Mouse (Mus musculus) cerebellum, adult 11-12 months (tissue): ENCODE measurements around the gene Ptgfrn.
A peak's percentile ranks its signal among the peaks of the same experiment; 100 is the strongest.

ENCODE experiments used
- DNase-seq: peaks from one replicate; pipeline ENCODE4 v3.0.0; 2022

Ptgfrn gene

DNA sequence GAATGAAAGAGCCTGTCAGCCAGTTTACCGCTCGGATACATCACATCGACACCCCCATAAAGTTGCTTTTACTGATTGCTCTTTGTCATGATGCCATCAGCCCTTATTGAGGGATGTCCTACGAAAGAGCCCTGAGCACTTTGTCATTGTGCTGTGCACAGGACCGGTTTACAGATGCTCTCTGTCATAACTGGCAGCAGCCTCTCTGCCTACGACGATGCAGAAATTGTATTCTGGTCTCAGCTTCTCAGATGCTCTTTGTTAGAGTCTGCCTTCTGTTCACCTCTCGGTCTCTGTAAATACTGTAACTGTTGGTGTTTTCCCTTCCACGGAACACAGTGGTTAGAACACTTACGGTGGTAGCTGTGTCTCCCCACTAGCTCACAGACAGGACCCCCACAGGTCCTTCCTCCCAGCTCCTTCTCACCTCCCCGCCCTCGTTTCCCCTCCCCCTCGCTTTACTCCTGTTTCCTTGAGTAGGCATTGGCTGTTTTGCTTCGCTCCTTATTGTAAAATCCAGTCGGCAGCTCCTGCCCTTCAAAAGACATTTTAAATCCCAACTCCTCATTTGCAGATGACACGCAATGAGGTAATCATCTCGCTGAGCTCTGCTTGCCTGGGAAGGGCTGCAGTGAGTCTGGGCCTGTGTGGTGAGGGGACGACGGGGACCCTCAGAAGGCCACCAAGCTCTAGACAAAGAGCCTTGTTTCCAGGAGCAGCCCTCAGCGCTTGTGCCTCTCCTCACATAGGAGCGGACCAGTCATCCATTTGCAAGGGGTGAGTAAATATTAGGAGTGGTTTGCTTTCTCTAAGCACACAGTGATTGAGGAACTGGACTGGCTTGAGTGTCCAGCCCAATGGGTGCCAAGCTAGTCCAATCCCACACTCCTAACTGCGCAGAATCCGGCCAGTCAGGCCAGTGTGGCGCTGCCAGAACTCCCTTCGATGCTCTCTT lies 6.6 kb upstream of the Ptgfrn start:
- no peak for DNase-seq

DNA sequence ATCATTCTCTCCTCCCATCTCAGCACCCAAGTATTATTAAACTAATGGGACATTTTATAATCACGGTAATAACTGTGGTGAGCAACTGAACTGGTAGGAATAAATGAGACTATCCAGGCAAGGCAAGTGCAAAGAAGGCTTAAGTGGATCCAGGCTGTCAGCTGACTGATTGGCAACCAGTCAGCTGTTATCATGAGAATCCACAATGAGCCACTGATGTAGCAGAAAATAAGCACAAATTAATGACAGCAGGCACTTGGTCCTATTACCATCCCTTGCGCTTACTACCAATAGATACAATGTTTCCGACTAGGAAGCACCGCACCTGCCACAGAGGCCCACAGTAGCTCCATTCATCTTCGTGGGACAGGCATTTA lies 2.4 kb upstream of the Ptgfrn start:
- DNase-seq = no peak

DNA sequence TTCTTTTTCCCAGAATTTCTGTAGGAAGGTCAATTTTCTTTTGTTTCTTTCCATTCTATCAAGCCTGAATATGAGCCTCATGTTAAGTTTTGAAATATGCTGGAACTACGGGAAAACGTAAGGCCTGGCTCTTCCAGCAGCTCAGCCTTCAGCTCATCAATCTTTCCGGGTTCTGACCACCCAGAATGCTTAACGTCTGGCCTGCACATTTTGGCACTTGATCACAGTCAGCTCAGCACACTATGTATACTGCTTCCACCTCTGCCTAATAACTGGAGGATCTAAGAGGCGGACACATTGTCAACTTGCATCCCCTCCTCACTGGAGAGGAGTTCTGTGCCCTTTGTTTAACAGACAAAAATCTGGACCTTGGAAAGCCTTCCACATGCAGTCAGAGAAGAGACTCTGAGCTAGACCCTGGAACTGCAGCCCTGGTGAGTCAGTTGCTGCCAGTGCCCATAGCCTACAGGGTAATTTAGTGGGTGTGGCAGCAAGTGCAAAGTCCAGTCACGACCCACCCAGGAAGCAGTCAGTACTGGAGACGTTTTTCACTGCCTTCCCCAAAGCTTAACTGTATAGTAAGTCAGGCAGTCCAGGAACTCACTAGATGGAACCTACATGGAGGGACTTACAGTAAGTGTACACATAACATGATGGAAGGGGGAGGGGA lies 1.9 kb upstream of the Ptgfrn start:
- no peak for DNase-seq

DNA sequence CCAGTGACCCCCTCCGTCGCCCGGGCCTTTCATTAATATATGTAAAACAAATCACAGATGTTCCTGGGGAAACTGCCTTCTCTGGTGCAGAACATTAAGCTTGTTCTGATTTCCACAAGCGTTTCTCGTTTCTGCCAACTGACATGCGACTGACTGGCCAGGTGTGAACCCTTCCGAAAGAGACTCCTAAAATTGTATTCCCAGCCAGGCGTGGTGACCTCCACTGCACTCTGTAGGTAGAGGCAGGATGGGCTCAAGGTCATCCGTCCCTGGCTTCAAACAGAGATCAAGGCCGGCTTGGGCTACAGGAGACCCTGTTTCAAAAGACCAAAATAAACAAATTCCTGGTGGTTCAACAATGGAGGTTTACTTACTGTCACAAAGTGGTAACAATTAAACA lies 1.2 kb upstream of the Ptgfrn start:
- DNase-seq = no peak

DNA sequence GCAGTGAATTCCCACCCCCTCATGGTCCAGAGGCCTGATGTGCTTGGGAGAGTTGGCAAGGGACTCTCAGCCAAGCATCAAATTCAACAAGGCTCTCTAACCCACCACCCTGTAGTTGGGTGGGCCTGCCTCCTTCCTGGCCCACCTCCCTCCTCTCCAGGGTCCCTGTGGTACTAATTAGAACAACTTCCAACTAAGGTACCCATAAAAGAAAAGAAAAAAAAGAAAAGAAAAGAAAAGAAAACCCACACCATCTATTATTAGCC lies 693 bp upstream of the Ptgfrn start:
- no peak for DNase-seq

DNA sequence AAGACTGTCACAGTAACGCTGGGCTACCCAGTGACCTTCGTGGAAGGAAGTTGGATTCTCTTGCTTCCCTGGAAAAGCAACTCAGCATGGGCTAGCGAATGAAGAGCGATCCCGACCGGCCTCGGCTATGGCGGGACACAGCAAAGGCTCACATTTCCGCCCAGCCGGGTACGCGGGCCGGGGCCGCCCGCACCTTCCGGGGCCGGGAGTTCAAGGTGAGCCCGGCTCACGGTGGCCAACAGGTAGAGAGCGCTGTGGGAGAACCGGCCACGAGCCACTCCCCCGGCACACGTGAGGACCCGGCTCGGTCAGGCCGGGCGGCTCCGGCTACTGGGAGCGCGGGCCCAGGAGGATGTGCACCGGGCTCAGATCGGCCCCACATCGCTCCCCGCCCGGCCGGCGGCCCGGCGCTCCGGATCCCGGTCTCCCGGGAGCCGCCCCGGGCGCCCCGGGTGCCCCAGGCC lies 488 bp downstream of the Ptgfrn start:
- DNase-seq = peak; percentile 6

DNA sequence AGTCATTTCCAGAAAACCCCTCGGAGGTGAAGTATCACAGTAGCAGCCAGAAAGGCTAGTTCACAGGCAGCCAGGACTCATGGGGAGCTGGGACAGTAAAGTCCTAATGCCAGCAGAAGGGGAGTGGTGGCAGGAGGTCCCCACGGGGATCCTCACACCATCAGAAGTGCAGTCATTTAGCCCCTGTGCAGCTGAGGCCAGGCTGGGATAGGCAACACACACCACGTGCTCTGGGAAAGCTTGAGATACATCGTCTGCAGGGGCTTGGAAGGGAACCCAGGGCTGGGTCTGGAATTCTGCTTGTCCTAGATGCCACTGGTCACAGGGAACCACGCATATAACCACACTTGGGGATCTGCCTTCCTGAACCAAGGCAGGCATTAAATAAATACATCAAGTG lies 1.2 kb downstream of the Ptgfrn start:
- no peak for DNase-seq

DNA sequence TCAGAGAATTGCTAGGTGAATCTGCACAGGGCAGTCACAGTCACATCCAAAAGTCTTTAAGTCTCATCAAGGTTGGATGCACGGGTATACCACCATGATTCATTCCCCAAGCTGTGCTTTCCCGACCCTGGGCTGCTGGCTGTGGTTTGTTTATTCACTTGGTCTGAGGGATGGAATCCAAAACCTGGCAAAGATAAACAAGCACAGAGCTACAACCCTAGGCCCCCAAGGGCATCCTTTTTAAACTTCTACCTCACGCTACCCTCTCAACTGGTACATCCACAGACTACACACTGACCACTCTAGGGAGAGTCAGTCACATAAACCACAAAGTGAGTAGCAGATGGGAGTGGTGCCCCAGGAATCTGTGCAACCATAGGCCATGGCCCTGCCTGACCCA lies 1.8 kb downstream of the Ptgfrn start:
- no peak for DNase-seq

DNA sequence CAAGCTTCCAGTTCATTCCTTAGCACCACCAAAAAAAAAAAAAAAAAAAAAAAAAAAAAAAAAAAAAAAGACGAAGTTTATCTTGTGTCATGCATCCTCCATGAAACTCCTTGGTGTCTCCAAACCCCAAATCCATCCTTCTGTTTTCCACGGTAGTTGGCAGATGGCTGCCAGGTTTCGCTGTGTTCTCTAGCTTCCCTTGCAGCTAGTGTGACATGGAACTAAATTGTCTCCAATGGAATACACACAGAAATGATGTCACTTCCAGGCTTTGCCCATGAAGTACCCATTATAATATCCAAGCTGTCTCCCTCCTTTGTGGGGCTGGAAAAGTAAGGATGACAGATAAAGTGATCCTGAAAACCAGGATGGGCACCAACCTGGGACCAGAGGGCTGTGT lies 3.8 kb downstream of the Ptgfrn start:
- no peak for DNase-seq

DNA sequence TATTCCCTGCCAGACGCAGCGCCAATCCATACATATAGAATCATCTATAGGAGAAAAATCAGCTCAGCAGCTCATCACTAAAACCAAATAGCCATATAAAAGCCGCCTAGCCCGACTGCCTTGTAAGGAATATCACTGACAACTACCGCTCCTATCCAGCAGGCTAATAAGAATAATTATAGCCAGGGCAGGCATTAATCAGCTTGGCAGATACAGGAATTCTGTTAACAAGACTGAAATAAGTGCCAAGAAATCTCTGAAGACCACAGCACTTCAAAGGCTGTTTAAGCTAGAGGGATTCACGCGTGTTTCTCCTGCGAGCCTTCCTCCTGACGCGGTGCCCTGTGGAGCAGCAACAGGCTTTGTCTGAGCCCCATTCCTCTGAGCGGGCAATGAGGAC lies 4.6 kb downstream of the Ptgfrn start:
- DNase-seq = no peak

DNA sequence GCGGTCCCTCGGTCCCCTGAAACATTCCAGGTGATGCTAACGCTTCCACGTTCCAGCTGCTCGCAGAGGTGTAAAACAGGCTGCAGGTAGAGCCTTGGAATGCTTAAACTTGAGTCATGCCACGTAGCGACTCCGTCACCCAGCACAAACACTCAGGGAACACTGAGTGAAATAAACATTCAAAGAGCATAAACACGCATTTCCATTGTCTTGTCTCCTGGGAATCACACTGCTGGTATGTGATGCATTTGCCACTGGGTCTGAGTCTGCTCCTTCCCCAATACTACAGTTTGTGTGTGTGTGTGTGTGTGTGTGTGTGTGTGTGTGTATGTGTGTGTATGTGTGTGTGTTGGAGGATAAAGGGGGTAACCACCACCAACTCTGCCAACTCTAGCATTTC lies 5.2 kb downstream of the Ptgfrn start:
- no peak for DNase-seq

DNA sequence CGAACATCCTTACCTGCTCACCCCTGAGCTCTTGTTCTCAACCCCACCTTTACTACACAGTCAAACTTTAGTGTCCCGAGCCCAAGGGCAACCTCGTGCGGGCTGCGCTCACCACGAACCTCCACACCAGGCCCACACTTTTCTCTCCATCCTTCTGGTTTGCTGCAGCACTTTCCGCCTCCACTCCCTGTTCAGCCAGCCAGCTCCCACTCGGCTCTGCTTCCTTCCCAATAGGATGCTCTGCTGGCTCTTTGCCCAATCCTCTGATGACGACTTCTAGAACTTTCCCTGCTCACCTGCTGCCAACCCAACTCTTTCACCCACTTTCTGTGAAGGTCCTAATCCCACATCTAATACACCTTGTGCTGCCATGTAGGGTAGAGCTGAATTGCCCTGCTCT lies 6.3 kb downstream of the Ptgfrn start:
- DNase-seq = no peak

DNA sequence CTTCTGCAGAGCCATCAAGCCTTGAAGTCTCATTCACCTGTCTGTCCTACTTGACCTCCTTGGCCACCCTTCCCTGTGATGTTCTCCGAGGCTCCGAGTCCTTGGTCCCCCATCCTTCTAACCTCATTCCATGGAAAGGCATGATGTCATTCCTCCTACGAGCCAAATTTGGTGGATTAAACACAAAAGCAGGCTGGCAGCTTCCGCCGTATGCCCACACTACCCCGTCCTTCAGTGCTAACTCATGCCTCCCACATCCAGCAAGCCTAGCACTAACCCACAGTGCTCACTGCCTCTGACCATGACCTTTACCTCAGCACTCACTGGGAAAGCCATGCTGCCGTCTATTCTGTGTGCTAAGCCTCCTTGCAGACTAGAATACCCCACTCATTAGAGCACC lies 8.0 kb downstream of the Ptgfrn start:
- no peak for DNase-seq

DNA sequence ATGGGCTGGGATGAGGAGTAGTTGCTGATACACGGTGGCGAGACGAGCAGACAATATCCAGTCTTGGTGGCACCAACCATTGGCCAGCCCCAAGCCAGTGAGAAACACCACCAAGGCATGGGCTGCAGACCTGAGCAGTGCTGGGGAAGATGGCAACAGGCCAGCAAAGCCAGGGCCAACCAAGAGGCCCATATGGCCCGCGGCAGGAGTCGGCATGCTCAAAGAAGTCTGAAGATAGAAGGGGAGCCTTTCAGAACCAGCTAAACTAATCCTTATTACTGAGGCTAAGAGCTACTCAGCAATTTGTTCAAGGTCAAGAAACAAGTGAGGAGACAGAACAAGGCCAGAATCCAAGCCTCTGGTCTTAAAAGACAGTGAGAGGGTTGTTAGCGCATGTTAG lies 8.9 kb downstream of the Ptgfrn start:
- DNase-seq = no peak

DNA sequence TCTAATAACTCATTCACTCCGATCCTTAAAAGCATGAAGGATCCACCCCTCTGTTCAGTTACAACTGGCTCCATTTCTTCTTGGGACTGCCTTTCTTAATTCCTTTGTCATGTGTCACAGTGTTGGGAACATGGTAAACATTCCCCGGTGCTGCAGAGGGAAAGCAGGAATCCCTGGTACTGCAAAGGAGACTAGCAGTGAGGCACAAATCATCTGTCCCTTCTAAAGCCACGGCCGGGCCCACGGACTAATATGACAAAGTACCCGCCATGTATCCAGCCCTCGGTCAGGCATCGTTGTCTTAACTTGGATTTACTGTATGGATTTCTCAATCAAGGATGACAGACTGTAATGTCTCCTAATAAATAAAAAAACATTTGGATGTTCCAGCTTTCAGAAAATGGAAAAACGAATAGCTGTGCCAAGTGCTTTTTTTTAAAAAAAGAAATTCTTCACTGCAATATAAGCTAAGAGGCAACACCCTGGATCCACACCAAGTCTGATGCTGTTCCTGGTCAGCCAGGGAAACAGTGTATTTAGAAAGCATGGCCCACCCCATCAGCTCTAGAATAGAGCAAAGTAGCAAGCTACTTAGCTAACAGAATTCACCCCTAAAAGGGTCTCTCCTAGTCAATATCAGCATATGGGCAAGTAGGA lies 10.2 kb downstream of the Ptgfrn start:
- no peak for DNase-seq

DNA sequence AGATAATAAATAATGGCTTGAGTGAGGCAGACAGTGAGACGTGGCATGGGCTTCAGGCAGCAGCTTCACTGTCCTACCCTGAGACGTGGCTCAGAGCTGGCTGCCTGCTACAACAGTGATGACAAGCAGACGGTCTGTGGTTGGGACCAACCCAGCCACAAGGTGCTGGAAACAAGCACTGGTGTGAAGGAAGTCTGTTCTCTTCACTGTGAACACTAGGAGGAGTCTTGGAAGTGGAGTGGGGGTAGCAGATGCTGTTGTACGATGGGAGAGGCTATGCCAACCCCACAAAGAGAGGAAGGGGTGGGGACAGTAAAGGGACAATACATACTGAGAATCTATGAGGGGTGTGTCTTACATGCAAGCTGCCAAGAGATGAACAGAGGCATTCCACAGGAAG lies 12.0 kb downstream of the Ptgfrn start:
- DNase-seq = no peak

DNA sequence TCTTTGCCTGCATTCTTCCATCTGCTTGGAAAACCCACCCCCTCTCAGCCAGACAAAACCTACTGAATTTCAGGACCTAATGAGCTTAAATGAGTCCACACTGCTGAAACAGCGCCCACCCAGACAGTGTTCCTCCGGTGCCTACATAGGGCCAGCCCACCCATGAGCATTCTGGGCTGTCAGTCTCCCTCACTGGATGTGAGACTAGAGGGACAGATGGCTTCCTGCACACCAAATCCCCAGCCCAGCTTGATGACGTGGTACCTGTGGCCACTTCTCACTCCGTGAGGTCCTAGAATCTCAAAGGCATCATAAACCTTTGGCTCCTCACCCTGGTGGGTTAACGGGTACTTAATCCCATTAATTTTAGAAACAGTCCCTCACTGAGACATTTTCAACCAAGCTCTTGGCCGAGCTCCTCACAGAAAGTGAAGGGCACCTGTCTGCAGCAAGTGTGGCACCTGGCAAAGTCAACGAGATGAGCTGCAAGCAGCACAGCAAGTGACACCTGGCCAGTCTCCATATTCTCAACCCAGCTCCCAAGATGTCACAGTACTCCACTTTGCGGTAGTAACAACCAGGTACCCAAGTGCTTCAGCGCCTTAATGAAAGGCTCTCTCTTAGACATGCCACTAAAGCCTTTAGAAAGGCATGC lies 12.8 kb downstream of the Ptgfrn start:
- no peak for DNase-seq

DNA sequence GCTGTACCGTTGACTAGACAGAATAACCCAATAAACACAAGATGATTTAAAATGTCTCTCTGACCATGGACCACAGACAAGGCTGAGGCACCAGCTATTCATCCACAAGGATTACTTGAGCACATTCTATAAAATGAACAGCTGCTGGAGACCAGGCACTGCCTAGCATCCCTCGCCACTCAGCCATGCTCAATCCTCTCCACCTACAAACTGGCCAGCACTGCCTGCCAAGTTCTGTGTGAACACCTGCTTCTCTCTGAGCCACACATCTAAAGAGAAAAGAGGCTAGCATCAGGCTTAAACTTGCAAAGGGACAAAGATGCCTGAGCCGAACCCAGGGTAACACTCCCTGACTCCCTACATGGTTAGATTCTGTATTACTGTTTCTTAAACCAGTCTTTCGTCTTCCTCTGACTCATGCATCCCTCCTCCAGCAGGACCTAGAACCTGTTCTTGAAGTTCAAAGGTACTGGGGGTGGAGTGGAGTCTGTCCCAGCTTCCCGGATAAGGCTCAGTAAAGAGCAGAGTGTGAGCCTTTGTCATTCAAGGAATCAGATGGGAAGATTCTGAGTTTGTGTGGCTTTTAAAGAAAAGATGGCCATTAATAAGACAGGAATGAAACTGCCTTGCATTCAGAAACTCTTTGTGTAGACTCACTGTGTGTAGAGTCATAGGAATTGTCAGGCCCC lies 14.2 kb downstream of the Ptgfrn start:
- no peak for DNase-seq

DNA sequence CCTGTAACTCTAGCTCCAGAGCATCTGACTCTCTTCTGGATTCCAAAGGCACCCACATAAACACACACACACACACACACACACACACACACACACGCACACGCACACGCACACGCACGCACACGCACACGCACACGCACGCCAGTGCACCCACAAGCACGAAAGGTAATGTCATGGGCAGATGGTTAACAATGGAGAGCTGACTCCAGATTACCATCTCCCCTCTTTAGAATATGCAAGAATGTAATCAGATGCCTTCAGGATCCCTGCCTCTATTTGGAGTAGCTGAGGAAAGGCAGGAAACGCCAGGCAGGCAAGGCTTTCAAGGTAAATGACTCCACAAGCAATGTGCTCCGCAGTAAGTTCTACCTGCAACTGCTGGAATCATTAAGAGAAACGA lies 17.9 kb downstream of the Ptgfrn start:
- no peak for DNase-seq

DNA sequence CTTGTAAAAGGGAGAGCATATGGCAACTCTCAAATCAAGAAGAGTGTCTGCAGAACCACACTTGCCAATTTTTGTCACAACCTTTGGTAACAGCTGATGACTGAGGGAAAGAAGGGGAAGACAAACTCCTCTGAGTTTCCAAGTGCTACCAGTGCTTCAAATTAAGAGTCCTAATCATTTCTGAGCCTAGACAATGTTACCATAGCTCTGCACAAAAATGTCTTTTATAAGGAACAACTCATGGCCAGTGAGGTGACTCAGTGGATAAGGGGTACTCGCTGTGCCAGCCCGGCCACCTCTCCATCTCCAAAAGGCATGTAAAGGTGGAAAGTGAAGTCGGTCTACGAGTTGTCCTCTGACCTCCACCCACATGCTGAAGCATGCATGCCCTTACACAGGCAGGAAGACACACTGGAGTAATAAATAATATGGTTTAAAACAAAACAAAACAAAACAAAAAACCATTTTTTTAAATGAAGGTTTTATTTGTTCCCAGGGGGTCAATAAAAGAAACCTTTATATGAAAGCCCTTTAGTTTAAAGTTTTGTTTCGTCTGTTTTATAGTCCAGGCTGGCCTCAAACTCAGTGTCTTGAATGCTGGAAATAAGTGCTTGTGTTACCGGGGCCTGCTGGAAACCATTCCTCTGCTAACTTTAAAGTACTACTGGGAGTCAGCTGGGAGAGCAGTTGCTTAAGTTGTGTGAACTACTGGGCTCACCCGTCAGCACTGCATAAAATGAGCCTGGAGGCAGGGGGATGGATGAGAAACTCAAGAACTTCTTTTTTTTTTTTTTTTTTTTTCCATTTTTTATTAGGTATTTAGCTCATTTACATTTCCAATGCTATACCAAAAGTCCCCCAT lies 23.3 kb downstream of the Ptgfrn start:
- no peak for DNase-seq

DNA sequence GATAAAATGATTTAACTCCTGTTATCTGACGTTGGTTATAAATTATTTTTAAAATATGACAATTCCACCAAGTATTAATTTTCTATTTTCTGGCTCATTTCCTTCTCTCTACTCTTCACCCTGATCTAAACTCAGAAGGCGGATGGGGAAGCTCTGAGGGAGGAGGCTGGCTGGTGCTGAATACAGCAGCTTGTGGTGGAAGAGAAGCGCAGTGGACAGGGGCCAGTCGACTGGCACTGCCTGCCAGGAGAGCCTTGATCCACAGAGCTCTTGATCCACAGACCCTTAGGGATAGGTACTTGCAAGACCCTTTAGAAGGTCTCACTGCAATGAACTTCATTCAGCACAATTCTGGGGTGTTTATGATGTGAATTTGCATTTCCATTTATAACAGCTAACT lies 29.2 kb downstream of the Ptgfrn start:
- DNase-seq = no peak

DNA sequence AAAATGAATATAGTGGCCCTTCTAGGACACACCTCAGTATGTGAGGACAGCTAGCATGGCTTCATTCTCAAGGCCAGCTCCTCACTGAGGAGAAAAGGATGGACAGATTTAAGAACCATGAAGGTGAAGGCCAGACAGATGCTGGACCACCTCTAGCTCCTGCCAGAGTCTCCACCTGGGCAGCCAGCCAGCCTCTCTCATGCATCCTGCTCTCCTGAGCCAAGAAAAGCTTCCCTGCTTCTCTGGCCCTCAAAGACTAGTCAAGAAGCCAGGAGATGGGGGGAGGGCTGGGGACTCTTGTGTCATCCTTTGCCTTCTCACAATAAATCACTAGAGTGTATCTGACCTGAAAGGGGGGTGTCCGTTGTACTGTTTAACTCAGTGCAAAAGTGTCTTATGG lies 31.7 kb downstream of the Ptgfrn start:
- DNase-seq = peak; percentile 12
